Mouse (Mus musculus): ENCODE results near the gene Ube2cbp.

GRCm38 (mm10) chr9:86435510-86435909, 29.2 kb downstream of the Ube2cbp start:
- TF ChIP-seq CTCF (IDR thresholded peaks at IDR 0.05; ENCODE audit: low read depth) (no peak), EP300 (optimal IDR thresholded peaks at IDR 0.05) (no peak)

Measured in stomach, postnatal 0 days (tissue).